Mouse (Mus musculus) layer of hippocampus, postnatal 25 days (tissue): ENCODE results near the gene Glrx3. TPM values are rescaled to one million over a fixed set of nuclear protein-coding genes. Genes with fewer than 3 reads are reported as not detected.

ENCODE experiments used
- DNase-seq, 2 experiments: peaks; one replicate each; pipeline ENCODE4 v3.0.0; 2022; ENCODE audit warnings: mixed read lengths in 2 of 2, low spot score in 1 of 2; ENCODE audit errors: extremely low spot score in 1 of 2
- total RNA-seq, 2 experiments: library from RNA; stranded (reverse); gene quantifications; 2 replicates each; pipeline ENCODE4 v1.2.3; 2021

Gene Glrx3
- total RNA-seq, 2 experiments from 2014 or later: 94.4 to 111 TPM

- DNase-seq: no peak
Measured at GRCm38 (mm10) chr7:137471431-137472120, 34.2 kb downstream of the Glrx3 start.

GRCm38 (mm10) chr7:137472149-137472548 is 34.7 kb downstream of the Glrx3 start:
- no peak for DNase-seq

GRCm38 (mm10) chr7:137477950-137478620 is 40.7 kb downstream of the Glrx3 start:
- peak; percentile 99 to 100 for DNase-seq

- no peak for DNase-seq
Measured at GRCm38 (mm10) chr7:137478621-137478982, 41.2 kb downstream of the Glrx3 start.

- DNase-seq: no peak
Measured at GRCm38 (mm10) chr7:137480839-137481238, 43.4 kb downstream of the Glrx3 start.

- DNase-seq: no peak
Measured at GRCm38 (mm10) chr7:137483987-137484386, 46.6 kb downstream of the Glrx3 start.

GRCm38 (mm10) chr7:137488391-137488790 is 51.0 kb downstream of the Glrx3 start:
- DNase-seq: no peak

GRCm38 (mm10) chr7:137490711-137491110 is 53.3 kb downstream of the Glrx3 start:
- DNase-seq: no peak

GRCm38 (mm10) chr7:137492307-137492973 is 55.0 kb downstream of the Glrx3 start:
- no peak for DNase-seq

GRCm38 (mm10) chr7:137498736-137499135 is 61.3 kb downstream of the Glrx3 start:
- no peak for DNase-seq

GRCm38 (mm10) chr7:137517588-137517987 is 80.2 kb downstream of the Glrx3 start:
- no peak for DNase-seq

GRCm38 (mm10) chr7:137518028-137518576 is 80.7 kb downstream of the Glrx3 start:
- DNase-seq: no peak

Other genes starting within 250 kb of the Glrx3 start
- under 1 TPM; 0.42 to 0.54 TPM for gene Ebf3, start 123.2 kb upstream of the Glrx3 start, total RNA-seq
- 1 to 10 TPM; 4.1 to 6.2 TPM for gene 9430038I01Rik, start 26.9 kb upstream of the Glrx3 start, total RNA-seq